Mouse (Mus musculus) heart, adult 2 months (tissue): ENCODE data around the gene Ano10.

Experiments
- CTCF ChIP-seq: fragments of 200-600 bp; IDR thresholded peaks from 2 replicates; pipeline ENCODE4 v1.8.1; 2022; ENCODE audit warnings: antibody characterized with exemption, mild to moderate bottlenecking, moderate library complexity
- POLR2A ChIP-seq: fragments of 200-500 bp; IDR thresholded peaks from 2 replicates; pipeline ENCODE4 v1.6.1; 2011; ENCODE audit warnings: mild to moderate bottlenecking, low read depth, low read length, control low read depth; ENCODE audit not compliant: insufficient read depth

DNA sequence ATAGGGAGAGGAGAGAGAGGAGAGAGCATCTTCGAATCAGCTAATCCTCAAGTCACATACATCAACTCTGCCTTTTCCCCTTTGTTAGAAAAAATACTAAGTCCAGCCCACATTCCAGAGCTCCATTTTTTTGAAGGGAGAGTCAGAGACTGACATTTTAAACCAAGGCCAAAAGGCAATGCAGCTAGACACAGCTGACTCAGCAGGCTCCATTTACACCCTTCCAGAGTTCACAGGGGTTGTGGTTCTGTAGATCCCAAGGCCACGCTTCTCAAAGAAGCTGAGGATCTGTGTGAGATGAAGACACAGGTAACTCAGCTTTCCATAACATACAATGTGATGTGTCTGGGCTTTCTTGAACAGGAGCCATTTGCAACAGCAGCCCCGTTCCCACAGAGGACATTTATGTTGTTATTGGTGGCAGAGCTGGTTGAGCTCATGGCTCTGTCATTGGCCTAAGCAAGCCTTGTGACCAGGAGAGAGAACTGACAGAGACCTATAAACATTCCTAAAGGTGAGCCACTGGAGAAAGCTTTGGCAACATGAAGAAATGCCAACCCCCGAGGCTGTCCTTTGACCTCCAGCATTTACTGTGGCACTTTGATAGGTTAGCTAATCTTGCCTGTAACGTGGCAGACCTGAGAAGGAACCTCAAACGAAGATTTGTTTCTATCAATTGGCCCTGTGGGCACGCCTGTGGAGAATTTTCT is 17.0 kb upstream of the Ano10 start:
- TF ChIP-seq POLR2A, result no peak
- TF ChIP-seq CTCF, result no peak
